Mouse (Mus musculus) heart, adult 18-20 months (tissue): ENCODE data around the gene Gm13090. TPM values are rescaled to one million over a fixed set of nuclear protein-coding genes. Genes with fewer than 3 reads are reported as not detected.

Source experiments
- DNase-seq, 2 experiments: peaks; one replicate each; pipeline ENCODE4 v3.0.0; 2021 to 2022; ENCODE audit warnings: mixed read lengths in 1 of 2
- total RNA-seq, 2 experiments: library from RNA; stranded (reverse); gene quantifications; 2 replicates each; pipeline ENCODE4 v1.2.3; 2021

Gene Gm13090
- total RNA-seq, 2 experiments from 2014 or later: not detected

DNA sequence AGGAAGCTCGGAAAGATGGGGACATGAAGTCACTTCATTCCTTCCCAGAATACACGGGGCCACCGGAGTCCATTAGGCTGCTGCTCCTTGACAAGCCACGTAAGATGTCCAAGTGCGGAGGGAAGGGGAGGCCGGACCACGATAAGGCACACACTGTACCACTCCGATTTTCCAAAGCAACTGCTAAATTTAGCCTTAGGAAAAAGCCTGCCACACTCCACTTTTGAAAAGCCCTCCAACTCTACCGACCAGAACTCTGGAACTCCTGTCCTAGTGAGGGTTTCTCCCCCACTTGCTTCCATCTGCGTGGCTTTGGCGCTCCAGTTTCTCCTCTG is 7.7 kb downstream of the Gm13090 start:
- DNase-seq: peak in 1 of 2 experiments; percentile 71

GRCm38 (mm10) chr4:151103646-151104045 is 14.3 kb downstream of the Gm13090 start:
- no peak for DNase-seq

DNA sequence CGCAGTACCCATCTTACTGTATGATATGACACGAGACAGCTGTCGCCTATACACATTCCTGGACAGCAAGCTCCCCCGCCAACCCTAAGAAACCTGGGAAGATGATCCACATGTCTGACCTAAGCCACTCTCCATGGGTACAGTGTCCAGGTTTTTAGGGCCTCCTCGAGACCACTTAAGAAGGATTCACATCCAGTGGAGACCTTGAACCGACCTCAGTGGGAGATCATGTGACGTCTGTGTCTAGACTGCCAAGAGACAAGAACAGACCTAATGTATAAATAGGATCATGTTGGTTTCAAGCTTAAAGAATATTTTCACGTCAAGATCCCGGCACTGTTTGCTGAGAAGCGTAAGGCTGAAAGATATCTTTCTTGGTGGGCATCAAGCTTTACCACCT is 14.8 kb downstream of the Gm13090 start:
- DNase-seq: no peak

DNA sequence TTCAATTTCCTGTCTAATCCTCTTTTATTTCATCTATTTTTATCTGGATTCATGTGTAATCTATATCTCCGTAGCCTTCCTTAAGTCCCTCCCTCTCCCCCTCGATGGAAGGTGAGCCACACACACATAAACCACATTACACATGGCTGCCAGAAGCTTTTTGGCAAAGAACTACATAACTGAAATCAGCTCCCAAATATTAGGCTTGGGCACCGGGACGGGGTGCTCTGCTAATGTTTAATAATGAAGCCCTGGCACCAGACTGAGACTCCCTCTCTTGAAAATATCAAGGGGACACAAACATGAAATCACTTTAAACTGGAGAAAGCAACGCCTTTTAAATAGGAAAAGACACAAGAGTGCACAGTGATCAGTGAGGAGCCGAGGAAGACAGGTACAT is 16.5 kb downstream of the Gm13090 start:
- DNase-seq: no peak

DNA sequence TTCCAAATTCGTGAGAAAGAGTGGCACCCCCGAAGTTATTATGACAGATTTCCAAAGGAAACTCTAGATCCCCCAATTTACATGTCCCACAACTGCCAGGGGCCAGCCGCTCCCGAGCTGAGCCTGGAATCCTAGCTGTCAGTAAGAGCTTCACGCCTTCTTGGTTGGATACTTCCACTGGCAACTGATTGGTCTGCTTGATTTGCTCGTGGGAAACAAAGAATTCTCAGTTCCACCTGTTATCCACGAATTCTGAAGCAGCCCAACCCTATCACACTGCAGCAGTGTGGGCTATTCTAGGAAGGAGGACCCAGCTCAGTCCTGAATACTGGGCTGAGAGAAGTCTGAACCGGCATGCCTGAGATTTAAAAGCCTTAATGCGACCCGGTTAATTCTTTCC is 17.1 kb downstream of the Gm13090 start:
- no peak for DNase-seq

DNA sequence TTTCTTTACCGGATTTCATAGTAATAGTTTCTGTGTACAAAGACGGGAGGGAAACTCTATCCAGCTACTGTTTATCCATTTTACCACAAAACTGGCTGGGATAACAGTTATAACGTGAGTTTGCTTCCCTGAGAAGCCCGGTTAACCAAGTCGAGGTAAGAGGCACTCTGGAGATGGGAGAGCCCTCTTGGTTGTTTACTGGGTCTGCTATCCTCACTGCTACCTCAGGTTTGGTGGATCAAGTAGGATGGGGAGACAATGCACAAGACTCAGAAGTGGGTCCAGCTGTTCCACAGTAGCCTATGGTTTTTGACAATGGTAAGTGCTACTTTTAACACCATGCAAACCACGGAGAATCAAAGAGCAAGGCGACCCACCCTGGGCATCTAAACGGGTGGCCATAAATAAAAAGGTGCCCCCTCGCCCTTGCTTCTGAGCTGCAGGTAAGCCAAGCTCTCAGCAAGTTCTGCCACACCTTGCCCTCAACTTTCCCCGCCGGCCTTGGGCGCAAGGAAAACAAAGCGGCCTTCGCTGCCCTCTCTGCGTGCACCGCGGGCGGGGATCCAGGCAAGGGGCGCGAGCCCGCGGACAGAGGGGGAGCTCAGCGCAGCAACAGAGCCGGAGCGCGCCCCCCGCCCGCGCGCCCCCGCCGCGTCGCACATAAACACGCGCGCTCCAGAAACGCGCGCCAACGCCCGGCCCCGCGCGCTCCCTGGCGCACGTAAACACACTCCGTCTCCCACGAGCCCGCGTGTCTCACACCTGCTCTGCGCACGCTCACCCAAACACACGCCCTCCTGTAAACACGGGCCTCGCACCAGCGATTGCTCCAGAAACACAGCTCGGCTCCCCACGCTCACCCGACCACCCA is 18.0 kb downstream of the Gm13090 start:
- no peak for DNase-seq

DNA sequence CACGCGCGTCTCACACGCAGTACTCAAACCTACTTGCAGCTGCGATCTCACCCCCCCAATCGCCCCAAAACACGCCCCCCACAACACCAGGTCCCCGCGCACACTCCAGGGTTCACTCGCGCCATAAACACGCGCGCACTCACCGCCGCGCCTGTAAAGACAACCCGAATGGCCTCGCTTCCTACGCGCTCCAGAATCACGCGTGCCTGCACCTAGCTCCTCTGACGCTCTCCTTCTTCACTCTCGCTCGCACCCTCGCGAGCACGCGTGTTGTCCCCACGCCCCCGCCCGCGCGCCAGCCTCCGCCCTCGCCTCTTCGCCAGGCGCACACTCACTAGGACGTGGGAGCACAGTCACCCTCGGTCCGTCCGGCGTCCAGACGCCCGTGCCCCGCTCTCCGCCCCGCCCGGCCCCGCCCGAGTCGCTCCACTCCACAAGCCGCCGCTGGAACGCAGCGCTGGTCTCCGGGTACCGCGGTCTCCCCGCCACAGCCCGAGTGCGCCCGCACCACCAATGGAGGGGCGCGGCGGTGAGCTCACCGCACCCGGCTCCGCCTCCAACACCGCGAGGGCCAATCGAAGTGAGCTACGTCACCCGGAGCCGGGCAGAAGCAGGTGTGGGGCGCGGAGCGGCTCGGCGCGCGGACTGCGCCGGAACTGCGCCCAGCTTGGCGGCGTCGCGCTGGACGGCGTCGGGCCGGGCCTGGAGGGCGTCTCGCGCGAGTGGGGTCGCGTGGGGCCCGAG is 18.8 kb downstream of the Gm13090 start:
- peak; percentile 85 to 89 for DNase-seq

DNA sequence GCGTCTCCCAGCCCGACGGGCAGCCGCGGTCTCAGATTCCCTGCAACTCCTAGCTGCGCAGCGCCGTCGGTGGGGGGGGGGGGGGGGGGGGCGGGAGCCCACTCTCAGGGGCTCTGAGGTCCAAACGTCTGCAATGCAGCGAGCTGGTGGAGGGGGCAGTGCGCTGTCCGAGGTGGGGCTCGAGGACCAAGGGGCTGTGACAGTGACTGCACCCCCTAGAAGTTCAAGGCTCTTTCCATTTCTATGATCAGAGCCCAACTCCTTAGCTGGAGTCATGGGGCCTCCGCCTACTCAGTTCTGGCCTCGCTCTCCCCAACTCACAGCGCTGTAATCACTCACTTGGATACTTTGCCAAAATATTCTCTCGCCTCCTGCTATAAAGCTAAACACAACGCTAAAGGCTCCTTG is 19.5 kb downstream of the Gm13090 start:
- no peak for DNase-seq

DNA sequence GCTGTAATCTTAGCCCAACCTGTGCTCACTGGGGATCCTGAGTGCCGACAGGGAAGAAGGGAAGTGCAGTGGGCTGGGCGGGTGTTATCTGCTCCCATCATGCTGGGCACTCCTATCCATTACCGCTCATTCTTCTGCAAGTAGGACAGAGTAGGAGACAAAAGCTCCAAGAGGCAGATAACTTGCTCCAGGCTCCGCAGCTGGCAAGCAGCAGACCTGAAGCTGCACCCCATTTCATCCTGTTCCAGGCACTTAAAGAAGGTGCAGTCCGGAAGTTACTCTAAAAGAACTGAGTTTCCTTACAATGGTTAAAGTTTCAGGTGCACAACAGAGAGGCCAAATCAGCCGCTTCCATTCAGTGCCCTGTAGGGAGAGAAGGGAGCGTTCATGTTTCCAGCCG is 21.9 kb downstream of the Gm13090 start:
- DNase-seq: no peak

DNA sequence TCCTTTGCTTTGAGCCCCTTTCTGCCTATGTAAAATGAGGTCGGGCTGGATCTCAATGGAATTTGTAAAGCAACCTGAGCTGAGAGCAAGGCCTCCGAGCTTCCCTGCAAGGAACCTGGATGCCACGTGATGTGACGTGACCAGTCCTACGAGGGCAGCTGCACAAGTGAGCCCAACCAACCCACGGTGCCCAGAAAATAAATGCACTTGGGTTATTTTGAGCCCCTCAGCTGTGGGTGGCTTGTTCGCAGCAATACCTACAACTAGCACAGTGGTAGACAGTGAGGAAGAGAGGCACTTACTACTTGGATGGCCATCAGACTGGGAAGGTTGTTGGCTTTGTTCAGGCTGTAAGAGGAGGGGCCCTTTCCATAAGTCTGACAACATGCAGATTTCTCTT is 25.2 kb downstream of the Gm13090 start:
- no peak for DNase-seq

GRCm38 (mm10) chr4:151118883-151119282 is 29.5 kb downstream of the Gm13090 start:
- DNase-seq: no peak

GRCm38 (mm10) chr4:151127636-151128548 is 38.5 kb downstream of the Gm13090 start:
- no peak for DNase-seq

- DNase-seq: peak; percentile 56 to 70
These were observed 39.5 kb downstream of the Gm13090 start for GRCm38 (mm10) chr4:151128641-151129541.

DNA sequence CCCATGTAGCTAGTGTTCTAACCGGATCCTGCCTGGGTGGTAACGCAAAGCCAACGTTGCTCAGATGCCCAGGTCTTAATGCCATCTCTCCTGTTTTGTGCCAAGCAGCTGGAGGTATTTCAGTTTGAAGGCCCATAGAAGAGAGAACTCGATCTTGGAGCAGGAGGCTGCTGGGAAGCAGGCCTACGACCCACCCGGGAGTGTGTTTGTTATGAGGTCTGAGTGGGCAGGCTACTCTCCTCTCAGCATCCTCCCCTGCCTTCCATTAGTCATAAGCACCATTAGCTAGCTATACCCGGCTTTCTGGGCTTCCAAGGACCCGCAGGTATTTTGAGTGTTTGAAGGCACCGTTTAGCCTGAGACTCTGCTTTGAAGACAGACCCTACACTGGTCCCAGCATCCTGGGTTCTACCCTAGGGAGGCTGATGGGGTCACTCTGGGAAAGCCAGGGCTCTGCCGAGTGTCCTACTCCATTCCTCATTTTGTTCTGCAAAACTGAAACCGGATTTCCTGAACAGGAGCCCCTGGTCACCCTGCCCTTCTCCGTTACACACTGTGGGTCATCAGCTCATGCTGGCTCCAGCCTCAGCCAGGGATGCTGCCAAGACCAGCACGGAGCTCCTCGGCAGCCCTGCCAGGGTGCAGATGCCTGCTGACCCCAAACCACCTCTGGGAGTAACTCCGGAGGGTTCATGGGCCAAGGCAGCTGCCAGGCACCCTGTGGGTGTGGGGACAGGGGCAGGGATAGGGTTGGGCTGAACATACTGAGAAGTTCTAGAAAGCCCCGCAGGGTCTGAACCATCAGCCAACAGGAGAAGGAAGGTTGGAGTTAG is 40.6 kb downstream of the Gm13090 start:
- peak; percentile 60 to 64 for DNase-seq

- peak in 1 of 2 experiments; percentile 22 for DNase-seq
These were observed 41.6 kb downstream of the Gm13090 start for GRCm38 (mm10) chr4:151130756-151131490.

DNA sequence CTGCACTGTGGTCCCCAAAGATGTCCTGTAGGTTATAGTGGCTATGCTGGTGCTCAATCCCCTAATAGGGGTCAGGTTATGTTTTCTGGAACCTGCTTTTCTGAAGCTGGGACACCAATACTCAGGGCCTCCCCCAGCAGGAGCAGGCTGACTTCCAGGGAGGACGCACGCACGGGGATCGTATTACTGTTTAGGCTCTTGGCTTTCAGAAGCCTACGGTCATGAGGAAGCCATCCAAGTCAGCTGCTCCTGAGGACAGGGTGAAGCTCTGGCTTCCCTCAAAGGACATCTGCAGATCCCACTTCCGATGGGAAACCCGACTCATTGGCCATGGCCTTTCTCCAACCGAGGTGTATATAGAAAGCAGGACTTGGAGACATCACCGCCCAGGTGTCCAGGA is 43.1 kb downstream of the Gm13090 start:
- peak; percentile 42 to 55 for DNase-seq

GRCm38 (mm10) chr4:151133760-151134159 is 44.4 kb downstream of the Gm13090 start:
- no peak for DNase-seq

DNA sequence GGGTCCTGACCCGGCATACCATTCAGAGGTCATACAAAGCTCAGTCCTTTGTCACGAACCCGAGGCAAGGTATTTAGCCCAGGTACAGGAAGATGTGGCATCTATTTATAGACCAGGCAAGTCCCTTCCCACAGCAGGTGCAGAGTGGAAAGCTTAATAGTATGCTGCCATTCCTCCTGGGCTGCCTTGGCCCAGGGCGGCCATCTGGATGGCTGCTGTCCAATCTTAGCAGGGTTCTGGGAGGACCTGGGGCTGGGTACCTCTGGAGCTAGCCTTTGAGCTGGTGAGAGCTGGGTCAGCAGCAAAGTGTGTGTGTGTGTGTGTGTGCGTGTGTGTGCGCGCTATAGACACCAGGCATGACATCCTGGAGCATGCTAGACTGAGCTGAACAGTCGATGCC is 46.1 kb downstream of the Gm13090 start:
- no peak for DNase-seq

DNA sequence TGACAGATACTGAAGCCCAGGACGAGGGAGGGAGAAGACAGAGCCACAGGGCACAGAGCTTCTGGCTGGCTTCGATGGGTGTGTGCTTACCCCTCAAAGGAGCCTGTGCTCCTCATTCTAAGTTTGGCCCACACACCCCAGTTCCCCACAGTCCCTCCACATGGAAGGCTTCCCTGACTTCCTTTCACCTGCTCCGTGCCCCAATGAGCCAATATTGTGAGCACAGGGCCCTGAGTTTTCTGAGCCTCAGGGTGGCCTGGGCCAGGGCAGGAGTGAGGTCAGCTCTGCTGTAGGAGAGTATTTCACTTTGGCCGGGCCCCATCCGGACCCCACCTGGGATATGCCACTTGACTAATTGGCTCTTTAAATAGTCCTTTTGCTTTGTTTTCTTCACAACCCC is 48.3 kb downstream of the Gm13090 start:
- DNase-seq: no peak

- no peak for DNase-seq
These were observed 48.8 kb downstream of the Gm13090 start for GRCm38 (mm10) chr4:151138135-151138534.
